In the genomic region with DNA sequence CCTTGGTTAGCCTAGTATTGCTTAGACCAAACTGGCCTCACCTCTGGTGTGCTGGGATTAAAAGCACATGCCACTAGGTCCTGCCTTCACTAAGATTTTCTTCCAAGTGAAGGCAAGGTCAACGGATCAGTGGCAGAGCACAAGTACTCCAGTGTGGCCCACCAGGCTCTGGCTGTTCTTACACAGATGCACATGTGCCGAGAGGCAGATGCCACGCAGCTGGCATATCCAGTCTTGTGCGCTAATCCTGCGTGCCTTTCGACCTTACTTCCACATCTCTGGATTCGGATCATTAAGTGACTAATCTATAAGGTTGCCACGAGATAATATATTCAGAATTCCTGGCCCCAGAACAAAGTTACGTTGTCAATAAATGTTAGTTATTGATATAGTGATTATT, we compare ENCODE assay signal across 7 mouse cellular contexts. TPM values are rescaled to one million over a fixed set of nuclear protein-coding genes. Genes with fewer than 3 reads are reported as not detected.
DNase-seq lines count a peak whose midpoint lies in the region; ATAC-seq lines count a peak whose summit lies in the region.

No protein-coding gene starts in this region.

- peaks cover 11% of the 10 kb centered on the region for H3K4me1 ChIP-seq in lung, embryonic 16.5 days (replicated peaks; ENCODE audit: control insufficient read depth, insufficient read depth, low read length)
- H3K4me1 ChIP-seq in forebrain, embryonic 10.5 days = peaks cover 36% of the 10 kb centered on the region
- peaks cover 48% of the 10 kb centered on the region for H3K4me1 ChIP-seq in liver, embryonic 12.5 days
- peaks cover 18% of the 10 kb centered on the region for H3K4me1 ChIP-seq in stomach, embryonic 16.5 days (ENCODE audit: control insufficient read depth, insufficient read depth, low read length)

- peak overlapping the region; percentile 73 for H3K4me2 ChIP-seq in lung, embryonic 16.5 days (ENCODE audit: low read depth, low read length)
- peak overlapping the region; percentile 90 for H3K4me2 ChIP-seq in liver, embryonic 12.5 days
- peak overlapping the region; percentile 86 for H3K4me2 ChIP-seq in stomach, embryonic 16.5 days (ENCODE audit: low read depth, low read length)

- H3K9me3 ChIP-seq in lung, embryonic 16.5 days (ENCODE audit: control insufficient read depth, low read length) = no peaks in the 10 kb centered on the region
- peaks cover 6% of the 10 kb centered on the region; the same call in 1 of the 2 replicates for H3K9me3 ChIP-seq in forebrain, embryonic 10.5 days
- H3K9me3 ChIP-seq in liver, embryonic 12.5 days (replicated peaks) = peaks cover 6% of the 10 kb centered on the region; the same call in 1 of the 2 replicates
- no peaks in the 10 kb centered on the region for H3K9me3 ChIP-seq in stomach, embryonic 16.5 days (replicated peaks; ENCODE audit: control insufficient read depth, low read length)

- WGBS in lung, embryonic 16.5 days = 19% methylated on average over 9 of the region's 9 CpGs
- WGBS in forebrain, embryonic 10.5 days = 50% methylated on average over 9 of the region's 9 CpGs
- WGBS in liver, embryonic 12.5 days (ENCODE audit: insufficient replicate concordance) = 51% methylated on average over 9 of the region's 9 CpGs
- WGBS in stomach, embryonic 16.5 days = 29% methylated on average over 9 of the region's 9 CpGs

- peak overlapping the region; percentile 70 for H3K4me3 ChIP-seq in lung, embryonic 16.5 days (ENCODE audit: low read length)
- H3K4me3 ChIP-seq in forebrain, embryonic 10.5 days = peak overlapping the region; percentile 92
- H3K4me3 ChIP-seq in liver, embryonic 12.5 days = peak overlapping the region; percentile 65
- peak overlapping the region; percentile 76 for H3K4me3 ChIP-seq in stomach, embryonic 16.5 days (replicated peaks; ENCODE audit: low read length)

- peak overlapping the region; percentile 80 for H3K9ac ChIP-seq in lung, embryonic 16.5 days (ENCODE audit: low read length)
- H3K9ac ChIP-seq in liver, embryonic 12.5 days = no peak overlapping the region
- H3K9ac ChIP-seq in stomach, embryonic 16.5 days (ENCODE audit: low read length) = peak overlapping the region; percentile 85

- ATAC-seq in lung, embryonic 16.5 days (ENCODE audit: low read depth) = no peak
- no peak for ATAC-seq in liver, embryonic 12.5 days
- ATAC-seq in stomach, embryonic 16.5 days (ENCODE audit: insufficient read depth, low FRiP score) = no peak

- DNase-seq in lung, postnatal 14 days = no peak
- DNase-seq in forebrain, embryonic 10.5 days (ENCODE audit: extremely low spot score, low spot score) = peak; percentile 18
- DNase-seq in right cerebral cortex, postnatal 36 days (ENCODE audit: low spot score in 2 of 2) = no peak
- DNase-seq in cerebellum, postnatal 14 days = no peak

- H3K27me3 ChIP-seq in lung, embryonic 16.5 days (ENCODE audit: control insufficient read depth, insufficient read depth, low read depth, low read length) = no peaks in the 10 kb centered on the region
- H3K27me3 ChIP-seq in forebrain, embryonic 10.5 days (ENCODE audit: poor library complexity, severe bottlenecking) = no peaks in the 10 kb centered on the region
- H3K27me3 ChIP-seq in liver, embryonic 12.5 days (replicated peaks) = no peaks in the 10 kb centered on the region
- no peaks in the 10 kb centered on the region for H3K27me3 ChIP-seq in stomach, embryonic 16.5 days (ENCODE audit: control insufficient read depth, insufficient read depth, low read length)

- H3K27ac ChIP-seq in lung, embryonic 16.5 days (ENCODE audit: low read length) = no peak overlapping the region
- peak overlapping the region; percentile 97 for H3K27ac ChIP-seq in forebrain, embryonic 10.5 days
- no peak overlapping the region for H3K27ac ChIP-seq in liver, embryonic 12.5 days
- H3K27ac ChIP-seq in stomach, embryonic 16.5 days (ENCODE audit: low read length) = peak overlapping the region; percentile 96

- H3K36me3 ChIP-seq in lung, embryonic 16.5 days (ENCODE audit: control insufficient read depth, insufficient read depth, low read length) = no peaks in the 10 kb centered on the region
- H3K36me3 ChIP-seq in forebrain, embryonic 10.5 days (replicated peaks) = no peaks in the 10 kb centered on the region; the same call in 1 of the 2 replicates
- H3K36me3 ChIP-seq in liver, embryonic 12.5 days = no peaks in the 10 kb centered on the region
- H3K36me3 ChIP-seq in stomach, embryonic 16.5 days (ENCODE audit: control insufficient read depth, insufficient read depth, low read length) = no peaks in the 10 kb centered on the region

RNA-seq across cellular contexts. Expression of a gene that starts 0.4 kb away (rescaled TPM):
- polyA plus RNA-seq in lung, embryonic 16.5 days (2015; fragmentation: Nextera tagmentation; extraction: Ambion mirVana) = 12.2 TPM in 2 replicates
- 20.9 and 21.1 TPM in 2 replicates for polyA plus RNA-seq in forebrain, embryonic 10.5 days (2016; fragmentation: Nextera tagmentation; extraction: Ambion mirVana)
- 5.7 and 6.3 TPM in 2 replicates for polyA plus RNA-seq in liver, embryonic 12.5 days (2016; fragmentation: Nextera tagmentation; extraction: Ambion mirVana)
- polyA plus RNA-seq in stomach, embryonic 16.5 days (2015; fragmentation: Nextera tagmentation; extraction: Ambion mirVana) = 12.0 and 15.9 TPM in 2 replicates

RNA-seq across cellular contexts. Expression of a gene that starts 32.4 kb away (rescaled TPM):
- polyA plus RNA-seq in lung, embryonic 16.5 days (2015; fragmentation: Nextera tagmentation; extraction: Ambion mirVana) = 0.97 and 1.2 TPM in 2 replicates
- polyA plus RNA-seq in forebrain, embryonic 10.5 days (2016; fragmentation: Nextera tagmentation; extraction: Ambion mirVana) = 9.4 and 9.8 TPM in 2 replicates
- 0.25 and 0.38 TPM in 2 replicates for polyA plus RNA-seq in liver, embryonic 12.5 days (2016; fragmentation: Nextera tagmentation; extraction: Ambion mirVana)
- polyA plus RNA-seq in stomach, embryonic 16.5 days (2015; fragmentation: Nextera tagmentation; extraction: Ambion mirVana) = 2.3 and 2.4 TPM in 2 replicates

RNA-seq across cellular contexts. Expression of a gene that starts 33.8 kb away (rescaled TPM):
- 1.5 and 14.5 TPM in 2 replicates for polyA plus RNA-seq in lung, embryonic 16.5 days (2015; fragmentation: Nextera tagmentation; extraction: Ambion mirVana)
- 23.7 and 25.0 TPM in 2 replicates for polyA plus RNA-seq in forebrain, embryonic 10.5 days (2016; fragmentation: Nextera tagmentation; extraction: Ambion mirVana)
- 206 and 223 TPM in 2 replicates for polyA plus RNA-seq in liver, embryonic 12.5 days (2016; fragmentation: Nextera tagmentation; extraction: Ambion mirVana)
- 45.6 and 54.4 TPM in 2 replicates for polyA plus RNA-seq in stomach, embryonic 16.5 days (2015; fragmentation: Nextera tagmentation; extraction: Ambion mirVana)

RNA-seq across cellular contexts. Expression of a gene that starts 38.1 kb away (rescaled TPM):
- polyA plus RNA-seq in lung, embryonic 16.5 days (2015; fragmentation: Nextera tagmentation; extraction: Ambion mirVana) = not detected in 2 replicates
- polyA plus RNA-seq in forebrain, embryonic 10.5 days (2016; fragmentation: Nextera tagmentation; extraction: Ambion mirVana) = not detected in 2 replicates
- polyA plus RNA-seq in liver, embryonic 12.5 days (2016; fragmentation: Nextera tagmentation; extraction: Ambion mirVana) = 0.12 TPM in 1 of 2 replicates, not detected in the other
- polyA plus RNA-seq in stomach, embryonic 16.5 days (2015; fragmentation: Nextera tagmentation; extraction: Ambion mirVana) = 0.13 TPM in 1 of 2 replicates, not detected in the other

RNA-seq across cellular contexts. Expression of a gene that starts 43.1 kb away (rescaled TPM):
- 0.15 and 0.47 TPM in 2 replicates for polyA plus RNA-seq in lung, embryonic 16.5 days (2015; fragmentation: Nextera tagmentation; extraction: Ambion mirVana)
- polyA plus RNA-seq in forebrain, embryonic 10.5 days (2016; fragmentation: Nextera tagmentation; extraction: Ambion mirVana) = not detected in 2 replicates
- polyA plus RNA-seq in liver, embryonic 12.5 days (2016; fragmentation: Nextera tagmentation; extraction: Ambion mirVana) = 0.05 TPM in 1 of 2 replicates, not detected in the other
- polyA plus RNA-seq in stomach, embryonic 16.5 days (2015; fragmentation: Nextera tagmentation; extraction: Ambion mirVana) = 0.25 and 0.56 TPM in 2 replicates

Comparison
In these comparisons a context has a peak if more than half of its experiments do, and no peak if none do; other contexts are left out.
1. H3K27ac ChIP-seq: peak in forebrain, embryonic 10.5 days (single experiment) and stomach, embryonic 16.5 days (single experiment); none in lung, embryonic 16.5 days (single experiment) and liver, embryonic 12.5 days (single experiment).
2. Peak in every context shown above with its lines, with median percentiles within 50 percentile points of each other: H3K4me2 ChIP-seq and H3K4me3 ChIP-seq.